Mouse (Mus musculus) bone marrow macrophage, adult 2 months (primary cell): ENCODE results near the gene Zik1.

ENCODE experiments used
- CTCF ChIP-seq: IDR thresholded peaks from 2 replicates; pipeline ENCODE4 v1.5.1; 2012; ENCODE audit warnings: low read depth, mild to moderate bottlenecking, low read length, moderate library complexity
- POLR2A ChIP-seq: IDR thresholded peaks from 2 replicates; pipeline ENCODE4 v1.6.1; 2012; ENCODE audit warnings: mild to moderate bottlenecking, low read depth, low read length, borderline replicate concordance

DNA sequence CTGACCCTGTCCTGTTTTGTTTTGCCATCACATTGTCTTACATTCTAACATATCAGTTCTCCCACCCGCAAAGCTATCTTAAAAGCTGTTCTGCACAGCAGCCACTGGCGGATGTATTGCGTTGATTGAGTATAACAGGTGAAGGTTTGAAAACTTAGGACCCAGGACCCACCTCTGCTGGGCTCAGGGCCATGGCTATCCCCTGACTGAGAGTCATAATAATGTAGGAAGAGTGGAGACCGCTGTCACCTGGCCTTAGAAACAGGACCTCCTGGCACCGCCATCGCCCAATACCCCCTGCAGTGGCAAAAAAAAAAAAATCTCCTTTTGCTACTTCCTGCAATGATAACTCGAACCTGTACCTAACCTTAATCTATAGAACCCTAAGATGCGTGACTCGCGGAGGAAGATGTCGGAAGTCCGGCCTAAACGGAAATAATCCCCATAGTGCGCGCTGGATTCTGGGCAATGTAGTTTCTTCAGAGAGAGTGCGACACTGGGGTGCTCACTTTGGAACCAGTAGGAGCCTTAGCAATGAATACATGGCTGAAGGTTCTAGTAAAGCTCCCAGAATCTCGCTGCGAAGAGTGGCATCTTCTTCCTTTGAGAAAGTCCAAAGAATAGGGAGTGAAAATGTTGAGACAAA is 14.5 kb downstream of the Zik1 start:
- TF ChIP-seq CTCF (no peak), POLR2A (no peak)
